Mouse (Mus musculus): ENCODE results near the gene Phf21b. TPM values are rescaled to one million over a fixed set of nuclear protein-coding genes. Genes with fewer than 3 reads are reported as not detected.
A peak's percentile ranks its signal among the peaks of the same experiment; 100 is the strongest.
"Not testable (repeated sequence)": the region's sequence is repeated elsewhere in the genome, so short reads cannot be mapped to it uniquely, and the experiment has no call there.

Gene Phf21b
- total RNA-seq, 2 experiments from 2014 or later: 0.59 to 0.69 TPM

DNA sequence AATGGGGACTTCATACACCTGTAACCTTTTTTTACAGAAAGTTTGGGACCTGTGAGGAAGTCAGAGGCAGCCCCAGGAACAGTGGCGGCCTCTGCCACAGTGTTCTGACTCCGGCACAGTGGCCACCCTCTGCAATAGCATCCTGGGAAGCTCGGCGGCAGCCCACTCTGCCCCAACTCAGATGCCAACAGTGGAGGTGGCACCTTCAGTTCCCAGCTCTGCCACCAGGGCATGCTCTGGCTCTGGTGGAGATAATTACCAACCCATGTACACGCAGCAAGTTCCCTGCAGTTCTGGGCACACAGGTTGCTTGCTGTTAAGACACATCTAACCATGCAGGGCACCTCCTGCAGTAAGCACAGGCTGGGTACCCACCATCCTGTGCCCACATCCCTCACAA, 55.7 kb downstream of the Phf21b start:
- no peak for DNase-seq
- intact Hi-C loops (cut with DNase I; ENCODE audit: low total_unique reads): loop anchor here (5.0 kb wide), 1 partner anchor 92 kb away; no protein-coding TSS in a partner anchor

DNA sequence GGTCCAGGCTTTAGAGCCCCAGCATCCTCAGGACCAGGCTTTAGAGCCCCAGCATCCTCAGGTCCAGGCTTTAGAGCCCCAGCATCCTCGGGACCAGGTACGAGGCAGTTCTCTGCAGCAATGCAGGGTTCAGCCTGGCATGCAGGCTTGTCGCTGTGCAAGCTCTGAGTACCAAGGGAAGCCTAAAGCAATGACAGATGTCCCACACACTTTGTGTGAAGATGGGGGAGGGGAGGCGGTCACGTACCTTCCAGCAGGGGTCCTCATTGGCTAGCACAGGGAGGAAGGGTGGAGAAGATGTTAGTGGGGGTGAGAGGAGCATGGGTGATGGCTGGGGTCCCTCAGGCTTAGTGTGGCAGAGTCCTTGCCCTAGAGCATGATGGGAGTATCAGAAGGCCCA, 62.2 kb downstream of the Phf21b start:
- no peak for DNase-seq

DNA sequence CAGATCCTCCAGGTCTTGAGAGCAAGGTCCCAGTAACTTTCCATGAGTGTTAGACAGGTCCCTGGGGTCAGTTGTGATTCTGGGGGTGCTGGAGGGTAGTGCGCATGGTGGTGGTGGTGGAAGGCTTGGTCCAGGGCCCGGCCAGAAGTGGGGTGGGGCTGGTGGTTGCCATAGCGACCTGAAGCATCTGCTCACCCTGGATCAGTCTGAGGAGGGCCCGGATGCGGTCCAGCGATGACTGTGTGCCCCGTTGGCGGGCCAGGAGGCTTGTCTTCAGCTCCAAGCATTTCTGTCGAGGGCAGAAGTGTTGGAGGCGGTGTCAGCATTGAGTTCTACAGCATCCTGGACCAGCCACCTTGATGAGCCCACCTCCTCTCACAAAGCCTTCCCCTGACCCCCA, 68.7 kb downstream of the Phf21b start:
- no peak for DNase-seq
- intact Hi-C loops (cut with DNase I; ENCODE audit: low total_unique reads): no loop called here

More for the DNA sequence above, 62.2 kb downstream of the Phf21b start:
- intact Hi-C loops (cut with DNase I; ENCODE audit: low total_unique reads): no loop called here

DNA sequence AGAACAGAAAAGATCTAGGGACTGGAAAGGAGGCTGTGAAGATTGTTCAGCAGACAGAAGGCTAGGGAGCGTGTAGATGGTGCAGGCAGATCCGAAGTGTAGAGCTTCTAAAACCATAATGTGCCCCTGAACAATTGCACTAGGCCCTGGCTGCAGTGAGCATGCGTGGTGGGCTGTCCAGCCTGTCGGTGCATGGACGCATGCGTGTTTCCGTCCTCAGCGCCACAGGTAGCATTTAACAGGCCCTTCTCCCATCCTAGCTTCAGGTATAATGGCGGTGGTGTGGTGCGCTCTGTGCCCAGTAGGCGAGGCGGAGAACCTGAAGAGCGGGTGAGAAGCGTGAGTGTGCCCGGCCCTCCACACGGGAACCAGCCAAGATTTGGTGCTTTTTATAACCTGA, 71.0 kb downstream of the Phf21b start:
- no peak for DNase-seq

DNA sequence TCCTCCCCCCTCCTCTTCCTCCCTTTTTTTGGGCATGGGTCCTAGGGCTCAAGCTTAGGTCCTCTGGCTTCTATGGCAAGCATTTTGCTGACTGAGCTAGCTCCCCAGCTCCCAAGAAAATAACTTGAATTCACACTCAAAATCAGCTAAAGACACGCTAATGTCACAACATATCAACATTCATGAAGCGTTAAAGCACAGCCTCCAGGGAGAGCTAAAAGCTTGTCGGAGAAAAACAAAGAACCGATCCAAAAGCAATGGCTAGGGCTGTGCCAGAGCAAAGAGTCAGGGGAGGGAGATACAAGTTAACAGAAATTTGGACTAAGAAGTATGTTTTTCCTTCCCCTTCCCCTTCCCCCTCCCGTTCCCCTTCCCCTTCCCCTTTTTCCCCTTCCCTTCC, 77.3 kb downstream of the Phf21b start:
- DNase-seq: no peak
- intact Hi-C loops (cut with DNase I; ENCODE audit: low total_unique reads): no loop called here

More for the DNA sequence above, 71.0 kb downstream of the Phf21b start:
- intact Hi-C loops (cut with DNase I; ENCODE audit: low total_unique reads): no loop called here

DNA sequence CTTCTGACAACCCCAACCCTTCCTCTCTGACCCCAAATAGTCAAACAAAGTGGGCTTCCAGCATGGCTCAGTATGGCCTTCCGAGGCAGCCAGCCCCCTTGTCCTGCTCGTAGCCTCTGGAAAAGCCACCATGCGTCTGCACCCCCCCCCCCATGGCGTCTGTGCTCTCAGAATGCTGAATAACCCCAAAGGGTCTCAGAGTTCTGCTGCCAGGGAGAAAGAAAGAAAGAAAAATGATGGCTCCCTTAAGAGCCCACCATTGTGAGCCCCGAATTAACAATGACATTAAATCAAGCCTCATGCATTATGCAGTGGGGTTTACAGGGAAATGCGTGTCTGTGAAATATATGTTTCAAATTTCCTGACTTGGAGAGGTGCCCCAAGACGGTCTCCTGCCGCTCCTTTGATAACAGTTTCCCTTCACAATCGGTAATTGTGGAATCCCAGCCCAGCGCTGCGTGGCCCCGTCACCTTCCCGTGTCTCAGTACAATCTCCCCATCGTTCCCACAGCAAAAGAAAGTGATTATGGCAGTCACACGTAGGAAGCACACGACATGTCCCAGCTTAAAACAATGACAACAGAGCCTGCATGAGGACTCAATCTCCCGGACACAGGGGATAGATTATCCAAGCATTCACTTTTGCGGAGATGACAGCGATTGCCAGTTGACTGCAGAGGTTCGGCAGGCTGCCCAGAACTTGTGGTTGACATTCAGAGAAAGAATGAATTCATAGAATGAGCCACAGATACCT, 80.3 kb downstream of the Phf21b start:
- peak; percentile 24 for DNase-seq
- intact Hi-C loops (cut with DNase I; ENCODE audit: low total_unique reads): no loop called here

DNA sequence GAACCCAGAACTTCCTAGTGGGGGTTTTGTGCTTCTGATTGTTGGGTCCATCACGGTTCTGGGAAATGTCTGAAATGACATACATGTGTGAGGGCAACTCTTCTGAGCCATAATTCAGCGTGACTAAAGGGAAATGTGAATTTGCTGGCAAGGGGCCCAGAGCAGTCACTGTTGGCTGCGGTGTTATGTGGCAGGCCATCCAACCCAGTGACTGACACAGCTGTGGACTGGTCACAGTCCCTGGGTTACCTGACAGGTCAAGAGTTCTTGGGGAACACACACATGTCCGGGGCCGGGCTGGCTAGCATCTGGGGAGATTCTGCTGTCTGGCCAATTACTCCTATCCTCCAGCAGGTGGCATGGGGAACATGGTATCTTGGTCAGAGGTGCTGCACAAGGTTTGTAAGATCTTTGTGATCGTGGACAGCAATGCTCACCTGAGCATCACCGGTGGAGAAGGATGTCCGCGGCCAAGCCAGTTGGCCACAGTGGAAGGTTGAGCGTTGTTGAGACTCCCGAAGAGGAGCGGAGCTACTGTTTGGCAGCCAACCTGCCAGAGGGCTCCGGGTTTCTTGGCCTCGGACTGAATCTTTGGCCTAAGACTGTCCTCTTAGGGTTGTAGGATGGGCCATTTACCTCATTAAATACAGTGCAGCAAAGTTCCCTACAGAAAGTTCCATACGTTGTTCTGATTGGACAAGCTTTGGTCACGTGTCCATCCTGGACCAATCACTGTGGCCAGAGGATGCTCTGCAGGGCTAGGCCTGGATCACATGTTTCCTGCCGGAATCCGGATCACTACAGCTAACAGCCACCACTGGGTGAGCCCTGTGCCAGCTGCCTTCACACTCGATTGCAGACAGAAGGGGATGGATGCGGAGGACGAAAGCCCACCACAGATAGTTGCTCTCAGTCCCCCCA, 83.4 kb downstream of the Phf21b start:
- intact Hi-C loops (cut with DNase I; ENCODE audit: low total_unique reads): no loop called here
- DNase-seq: no peak

DNA sequence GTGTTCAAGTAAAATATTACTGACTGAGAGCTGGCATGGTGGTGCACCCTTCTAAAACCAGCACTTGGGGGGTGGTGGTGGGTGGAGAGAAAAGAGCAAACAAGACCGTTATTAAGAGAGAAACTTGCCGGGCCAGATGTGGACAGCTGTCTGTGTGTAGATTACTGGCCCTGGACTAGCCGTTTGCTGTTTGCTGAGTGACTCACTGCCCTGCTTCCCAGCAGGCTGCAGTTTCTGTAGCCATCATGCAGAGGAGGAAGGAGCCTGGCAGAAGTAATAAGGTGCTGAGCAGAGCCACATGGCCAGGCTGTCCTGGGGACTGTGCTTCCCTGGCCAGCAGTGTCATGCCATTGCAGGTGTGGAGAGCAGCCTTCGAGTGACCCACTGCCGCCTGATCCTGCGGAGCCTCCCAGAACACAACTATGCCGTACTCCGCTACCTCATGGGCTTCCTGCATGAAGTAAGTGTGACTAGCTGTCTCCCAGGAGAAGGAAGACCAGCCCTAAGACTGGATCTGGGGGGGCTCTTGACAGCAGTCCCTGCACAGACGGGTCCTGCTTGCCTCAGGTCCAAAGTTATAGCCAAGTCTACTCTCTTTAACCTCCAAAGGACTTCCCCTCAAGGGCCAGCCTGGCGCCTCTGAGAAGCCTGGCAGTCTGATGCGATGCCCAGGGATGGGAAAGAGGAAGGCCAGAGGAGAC, 86.1 kb downstream of the Phf21b start:
- no peak for DNase-seq
- intact Hi-C loops (cut with DNase I; ENCODE audit: low total_unique reads): no loop called here

DNA sequence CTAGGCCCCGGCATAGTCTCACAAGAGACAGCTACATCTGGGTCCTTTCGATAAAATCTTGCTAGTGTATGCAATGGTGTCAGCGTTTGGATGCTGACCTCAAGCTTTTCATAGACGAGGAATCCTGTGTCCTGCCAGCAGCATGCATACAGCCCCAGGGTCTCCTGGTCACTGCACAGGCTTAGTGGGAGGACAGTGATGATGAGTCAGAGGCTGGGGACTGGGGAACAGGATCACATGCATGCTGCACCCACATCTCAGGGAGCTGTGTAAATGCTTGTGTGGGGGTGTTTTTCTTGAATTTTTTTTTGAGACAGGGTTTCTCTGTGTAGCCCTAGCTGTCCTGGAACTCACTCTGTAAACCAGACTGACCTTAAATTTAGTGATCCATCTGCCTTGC, 87.3 kb downstream of the Phf21b start:
- DNase-seq; intact Hi-C loops (cut with DNase I; ENCODE audit: low total_unique reads): not testable (repeated sequence)

DNA sequence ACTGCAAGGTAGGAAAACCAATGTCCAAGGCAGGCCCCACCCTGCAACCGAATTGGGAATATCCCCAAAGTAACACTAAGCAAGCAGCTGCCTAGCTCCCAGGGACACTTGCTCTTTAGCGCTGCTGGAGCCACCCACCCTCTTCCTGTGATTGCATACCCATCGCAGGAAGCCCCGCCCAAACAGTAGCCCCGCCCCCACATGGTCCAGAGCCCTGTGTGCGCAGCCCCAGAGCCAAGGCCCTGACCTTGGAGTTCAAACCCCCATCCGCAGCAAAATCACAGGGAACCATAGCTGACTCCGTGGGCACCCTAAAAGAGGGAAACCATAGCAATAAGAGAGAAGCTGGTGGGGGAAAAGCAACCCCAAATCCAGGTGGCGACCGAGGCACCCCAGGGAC, 89.2 kb downstream of the Phf21b start:
- DNase-seq: no peak
- intact Hi-C loops (cut with DNase I; ENCODE audit: low total_unique reads): no loop called here

DNA sequence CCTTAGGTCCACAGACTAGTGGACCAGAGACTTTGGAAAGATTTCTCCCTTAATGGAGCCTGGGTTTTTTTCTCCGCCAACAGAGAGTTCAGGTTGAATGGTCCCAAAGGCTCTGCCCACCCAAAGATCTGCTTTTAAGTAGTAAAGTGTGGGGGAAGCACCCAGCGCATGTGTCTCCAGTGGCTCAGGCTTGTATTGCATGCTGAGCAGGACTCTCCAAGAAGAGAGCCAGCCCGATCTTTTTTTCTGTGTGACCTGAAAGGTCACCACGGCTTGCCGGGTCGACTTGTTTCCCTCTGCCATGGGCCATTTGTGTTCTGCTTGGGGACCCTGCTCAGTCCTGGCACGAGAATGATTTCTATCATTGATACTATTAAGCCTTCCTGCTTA, 92.4 kb downstream of the Phf21b start:
- intact Hi-C loops (cut with DNase I; ENCODE audit: low total_unique reads): no loop called here
- DNase-seq: no peak

DNA sequence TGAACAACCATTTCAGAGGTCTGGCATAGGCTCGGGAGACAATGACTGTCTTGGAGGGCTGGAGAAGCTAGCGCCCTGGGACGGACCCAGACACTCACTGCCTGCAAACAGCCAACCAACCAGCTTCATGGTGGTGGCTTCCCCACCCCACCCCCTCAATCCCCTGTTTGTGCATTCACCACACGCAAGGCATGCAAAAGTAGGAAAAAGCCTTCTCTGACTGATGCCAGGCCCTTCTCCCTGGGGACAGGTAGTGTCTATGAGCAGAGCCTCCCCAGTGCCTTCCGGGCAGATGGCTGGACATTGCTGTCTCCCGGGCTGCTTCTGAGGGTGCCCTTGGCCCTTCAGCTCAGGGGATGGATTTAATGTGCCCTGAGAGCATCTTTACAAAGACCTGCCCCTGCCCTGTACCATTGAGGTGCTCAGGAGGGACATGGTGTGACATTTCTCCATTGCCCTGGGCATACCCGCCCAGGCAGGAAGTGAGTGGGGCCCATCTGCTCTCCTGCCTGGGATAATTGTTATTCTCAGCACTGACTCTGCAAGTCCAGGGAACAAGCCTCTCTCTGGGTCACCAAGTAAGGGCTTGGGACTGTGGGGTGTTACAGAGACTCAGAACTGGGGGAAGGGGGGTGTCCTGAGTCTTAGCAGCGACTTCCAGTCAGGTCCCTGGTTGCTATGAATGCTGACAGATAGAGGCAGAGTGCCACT, 93.0 kb downstream of the Phf21b start:
- intact Hi-C loops (cut with DNase I; ENCODE audit: low total_unique reads): no loop called here
- DNase-seq: no peak

DNA sequence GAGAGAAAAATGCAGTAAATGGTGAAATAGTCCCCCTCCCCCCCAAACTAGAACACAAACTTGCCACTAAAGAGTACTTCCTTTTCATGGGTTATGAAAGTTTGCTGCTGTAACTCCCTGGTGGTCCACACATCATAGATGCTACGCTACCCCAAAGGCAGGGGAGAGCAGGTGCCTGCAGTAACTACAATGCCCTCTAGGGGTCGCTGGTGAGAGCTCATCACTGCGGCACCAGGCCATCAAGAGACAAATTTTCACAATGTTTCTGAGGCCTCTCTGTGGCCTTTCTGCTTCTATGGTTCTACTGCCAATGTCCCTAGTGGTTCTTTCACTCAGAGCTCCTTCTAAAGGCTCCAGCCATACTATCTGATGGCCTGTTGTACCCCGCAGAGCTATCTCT, 97.4 kb downstream of the Phf21b start:
- peak; percentile 24 for DNase-seq
- intact Hi-C loops (cut with DNase I; ENCODE audit: low total_unique reads): no loop called here

DNA sequence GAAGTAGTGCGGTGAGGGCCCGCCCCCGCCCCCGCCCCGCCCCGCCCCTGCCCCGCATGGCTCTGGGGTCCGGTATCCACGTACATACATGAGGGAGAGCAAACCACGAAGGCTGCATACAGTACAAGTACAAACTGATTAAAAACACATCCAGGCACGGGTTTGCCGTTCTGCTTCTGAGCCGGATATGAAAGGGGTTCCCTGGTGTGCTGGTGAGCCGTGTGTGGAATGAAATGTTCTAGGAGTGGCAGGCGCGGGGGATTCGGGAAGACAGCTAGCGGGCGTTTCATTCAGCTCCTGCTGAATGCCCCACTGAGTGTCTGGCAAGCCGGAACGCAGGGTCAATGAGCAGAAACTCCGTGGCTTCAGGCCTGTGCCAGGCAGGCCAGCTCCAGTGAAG, 99.4 kb downstream of the Phf21b start:
- intact Hi-C loops (cut with DNase I; ENCODE audit: low total_unique reads): no loop called here
- DNase-seq: no peak

DNA sequence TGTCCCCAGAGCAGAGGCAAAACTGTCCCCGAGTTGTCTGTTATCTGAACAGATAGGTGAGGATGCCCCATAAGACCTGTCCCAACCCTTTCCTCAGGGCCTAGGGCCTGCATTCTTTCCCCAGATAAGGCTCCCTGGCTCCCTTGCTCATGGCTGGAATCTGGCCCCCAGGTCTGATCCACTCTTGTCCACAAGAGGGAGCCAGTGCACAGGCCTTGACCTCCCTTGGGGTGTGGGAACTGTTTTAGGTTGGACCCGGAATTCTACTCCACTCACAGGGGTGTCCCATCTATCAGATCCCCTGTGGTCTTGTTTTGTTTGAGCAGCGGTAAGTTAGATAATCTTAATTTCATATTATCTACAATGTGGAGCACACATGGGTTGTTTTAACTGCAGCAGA, 100.9 kb downstream of the Phf21b start:
- DNase-seq: peak; percentile 68
- intact Hi-C loops (cut with DNase I; ENCODE audit: low total_unique reads): no loop called here

DNA sequence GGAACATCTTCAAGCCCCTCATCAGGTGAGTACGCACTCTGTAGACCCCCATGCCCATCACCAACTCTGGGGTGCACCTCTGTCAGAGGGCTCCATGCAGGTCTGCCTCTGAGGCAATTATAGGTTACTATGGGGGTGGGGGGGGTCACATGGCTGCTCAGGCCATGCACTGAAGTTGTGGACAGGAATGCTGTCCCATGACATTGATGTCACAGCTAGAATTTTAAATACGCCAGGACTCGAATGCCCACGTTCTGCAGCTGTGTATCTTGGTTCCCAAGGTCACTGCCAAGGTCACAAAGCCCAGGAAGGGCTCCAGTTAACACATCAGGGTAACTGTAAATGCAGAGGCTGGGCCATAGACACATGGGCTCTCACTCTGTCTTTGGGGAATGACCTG, 110.0 kb downstream of the Phf21b start:
- intact Hi-C loops (cut with DNase I; ENCODE audit: low total_unique reads): no loop called here
- DNase-seq: no peak

DNA sequence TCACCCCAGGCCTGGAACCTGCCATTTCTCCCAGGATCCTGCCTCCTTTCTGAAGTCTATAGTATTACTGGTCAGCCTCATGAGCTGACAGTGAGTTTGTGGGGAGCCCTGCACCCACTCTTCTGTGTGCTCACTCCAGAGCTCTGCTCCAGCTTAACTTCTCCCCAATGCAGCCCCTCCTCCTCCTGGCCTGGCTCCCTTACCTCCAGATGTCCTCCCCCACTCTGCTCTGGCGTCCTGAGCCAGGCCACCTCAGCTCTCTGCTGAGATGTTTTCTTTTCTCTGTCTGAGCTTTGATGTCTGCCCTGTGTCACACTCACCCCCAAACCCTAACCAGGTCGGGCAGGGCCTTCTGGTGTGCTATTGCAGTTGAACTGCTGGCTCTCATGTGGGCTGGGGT, 111.5 kb downstream of the Phf21b start:
- DNase-seq: no peak
- intact Hi-C loops (cut with DNase I; ENCODE audit: low total_unique reads): no loop called here

DNA sequence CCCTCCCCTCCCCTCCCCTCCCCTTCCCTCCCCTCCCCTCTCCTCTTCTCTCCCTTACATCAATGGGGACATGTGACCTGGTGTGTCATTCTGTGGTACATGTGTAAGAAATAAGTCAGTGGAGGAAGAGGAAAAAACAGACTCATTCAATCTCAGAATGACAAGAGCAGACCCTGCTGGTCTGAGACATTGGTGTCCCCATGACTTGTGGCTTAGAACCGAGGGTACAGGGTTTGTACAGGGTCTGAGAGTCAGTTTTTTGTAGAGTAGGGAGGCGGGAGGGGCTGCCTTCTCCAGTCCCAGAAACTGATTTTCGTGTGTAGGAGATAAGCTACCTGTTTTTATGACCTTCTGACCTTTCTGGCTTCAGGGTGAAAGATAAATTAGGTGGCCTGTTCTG, 112.5 kb downstream of the Phf21b start:
- no peak for DNase-seq
- intact Hi-C loops (cut with DNase I; ENCODE audit: low total_unique reads): no loop called here

DNA sequence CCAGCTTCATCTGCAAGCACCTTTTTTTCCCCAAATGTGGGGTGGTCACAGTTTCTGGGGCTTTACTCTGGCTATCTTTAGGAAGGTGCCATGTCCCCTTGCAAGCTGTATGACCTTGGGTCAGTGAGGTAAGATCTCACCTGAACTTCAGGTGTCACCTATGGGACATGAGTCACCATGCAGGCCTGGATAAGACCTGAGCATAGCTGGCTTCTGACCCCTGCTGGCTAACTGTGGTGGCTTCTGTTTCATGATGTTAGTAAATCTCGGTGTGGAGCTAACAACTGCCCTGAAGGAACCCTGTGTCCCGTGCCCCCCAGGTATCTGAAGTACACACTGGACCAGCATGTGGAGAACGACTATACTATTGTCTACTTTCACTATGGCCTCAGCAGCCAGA, 114.3 kb downstream of the Phf21b start:
- no peak for DNase-seq
- intact Hi-C loops (cut with DNase I; ENCODE audit: low total_unique reads): no loop called here

DNA sequence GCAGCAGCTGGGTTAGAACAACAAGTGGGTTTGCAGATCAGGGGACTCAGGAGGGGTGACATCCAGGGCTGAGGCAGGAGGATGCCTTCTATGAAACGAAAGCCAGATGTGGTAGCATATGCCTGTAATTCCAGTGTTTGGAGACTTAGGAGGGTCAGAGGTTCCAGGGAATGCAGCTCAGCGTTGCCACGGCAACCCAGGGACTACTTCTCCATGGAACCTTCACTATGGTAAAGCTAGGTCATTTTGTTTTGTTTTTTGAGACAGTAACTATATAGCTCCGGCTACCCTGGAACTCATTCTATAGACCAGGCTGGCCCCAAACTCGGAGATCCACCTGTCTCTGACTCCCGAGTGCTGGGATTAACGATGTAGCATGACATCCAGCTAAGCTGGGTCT, 117.6 kb downstream of the Phf21b start:
- intact Hi-C loops (cut with DNase I; ENCODE audit: low total_unique reads): no loop called here
- no peak for DNase-seq
